Mouse (Mus musculus): ENCODE data around the gene Baiap2l1.
"Not testable (repeated sequence)": the region's sequence is repeated elsewhere in the genome, so short reads cannot be mapped to it uniquely, and the experiment has no call there.

Baiap2l1 gene

GRCm38 (mm10) chr5:144357881-144358591 is at the start of gene Baiap2l1:
Gene Baiap2l1, minus strand, starts transcription at chr5:144358112.
- DNase-seq (ENCODE audit: low spot score) = peak; percentile 38

GRCm38 (mm10) chr5:144406256-144406655 is 48.3 kb upstream of the Baiap2l1 start:
- no peak for DNase-seq (ENCODE audit: low spot score)

- no peak for DNase-seq (ENCODE audit: low spot score)
These were observed 42.9 kb upstream of the Baiap2l1 start for GRCm38 (mm10) chr5:144400821-144401220.

GRCm38 (mm10) chr5:144397566-144397965 is 39.7 kb upstream of the Baiap2l1 start:
- no peak for DNase-seq (ENCODE audit: low spot score)

GRCm38 (mm10) chr5:144394142-144394541 is 36.2 kb upstream of the Baiap2l1 start:
- no peak for DNase-seq (ENCODE audit: low spot score)

GRCm38 (mm10) chr5:144387851-144388250 is 29.9 kb upstream of the Baiap2l1 start:
- no peak for DNase-seq (ENCODE audit: low spot score)

GRCm38 (mm10) chr5:144383936-144384335 is 26.0 kb upstream of the Baiap2l1 start:
- DNase-seq (ENCODE audit: low spot score) = no peak

- no peak for DNase-seq (ENCODE audit: low spot score)
These were observed 23.9 kb upstream of the Baiap2l1 start for GRCm38 (mm10) chr5:144381782-144382181.

- DNase-seq (ENCODE audit: low spot score) = no peak
These were observed 22.8 kb upstream of the Baiap2l1 start for GRCm38 (mm10) chr5:144380689-144381088.

- no peak for DNase-seq (ENCODE audit: low spot score)
These were observed 21.5 kb upstream of the Baiap2l1 start for GRCm38 (mm10) chr5:144379431-144379830.

- DNase-seq (ENCODE audit: low spot score) = no peak
These were observed 15.0 kb upstream of the Baiap2l1 start for GRCm38 (mm10) chr5:144372885-144373284.

- DNase-seq (ENCODE audit: low spot score) = no peak
These were observed 14.3 kb upstream of the Baiap2l1 start for GRCm38 (mm10) chr5:144372177-144372576.

- no peak for DNase-seq (ENCODE audit: low spot score)
These were observed 13.1 kb upstream of the Baiap2l1 start for GRCm38 (mm10) chr5:144370986-144371385.

- DNase-seq (ENCODE audit: low spot score) = no peak
These were observed 10.8 kb upstream of the Baiap2l1 start for GRCm38 (mm10) chr5:144368661-144369205.

GRCm38 (mm10) chr5:144366551-144366950 is 8.6 kb upstream of the Baiap2l1 start:
- DNase-seq (ENCODE audit: low spot score) = not testable (repeated sequence)

GRCm38 (mm10) chr5:144364680-144365357 is 6.9 kb upstream of the Baiap2l1 start:
- no peak for DNase-seq (ENCODE audit: low spot score)

- DNase-seq (ENCODE audit: low spot score) = no peak
These were observed 2.4 kb upstream of the Baiap2l1 start for GRCm38 (mm10) chr5:144360346-144360745.

GRCm38 (mm10) chr5:144359886-144360285 is 2.0 kb upstream of the Baiap2l1 start:
- no peak for DNase-seq (ENCODE audit: low spot score)

GRCm38 (mm10) chr5:144358592-144358917 is 643 bp upstream of the Baiap2l1 start:
- DNase-seq (ENCODE audit: low spot score) = no peak

- DNase-seq (ENCODE audit: low spot score) = no peak
These were observed 396 bp downstream of the Baiap2l1 start for GRCm38 (mm10) chr5:144357551-144357880.

GRCm38 (mm10) chr5:144356776-144357455 is 996 bp downstream of the Baiap2l1 start:
- no peak for DNase-seq (ENCODE audit: low spot score)

- DNase-seq (ENCODE audit: low spot score) = no peak
These were observed 5.5 kb downstream of the Baiap2l1 start for GRCm38 (mm10) chr5:144352250-144353047.
